Mouse (Mus musculus): Measurements from ENCODE around the gene Atp6v1e2. TPM values are rescaled to one million over a fixed set of nuclear protein-coding genes. Genes with fewer than 3 reads are reported as not detected.

Gene Atp6v1e2
- not detected for total RNA-seq (2022)

- no peak for DNase-seq (ENCODE audit: low spot score)
These were observed at the start of gene Atp6v1e2 for GRCm38 (mm10) chr17:86947840-86948796. Gene Atp6v1e2 (minus strand): TSS chr17:86947897.

- DNase-seq (ENCODE audit: low spot score): no peak
These were observed 49.6 kb upstream of the Atp6v1e2 start for GRCm38 (mm10) chr17:86997323-86997722.

- DNase-seq (ENCODE audit: low spot score): no peak
These were observed 43.6 kb upstream of the Atp6v1e2 start for GRCm38 (mm10) chr17:86991306-86991705.

GRCm38 (mm10) chr17:86988601-86989184 is 41.0 kb upstream of the Atp6v1e2 start:
- peak; percentile 29 for DNase-seq (ENCODE audit: low spot score)

- no peak for DNase-seq (ENCODE audit: low spot score)
These were observed 40.5 kb upstream of the Atp6v1e2 start for GRCm38 (mm10) chr17:86988161-86988560.

GRCm38 (mm10) chr17:86986449-86987138 is 38.9 kb upstream of the Atp6v1e2 start:
- DNase-seq (ENCODE audit: low spot score): no peak

- DNase-seq (ENCODE audit: low spot score): no peak
These were observed 34.8 kb upstream of the Atp6v1e2 start for GRCm38 (mm10) chr17:86982497-86982896.

- DNase-seq (ENCODE audit: low spot score): no peak
These were observed 34.0 kb upstream of the Atp6v1e2 start for GRCm38 (mm10) chr17:86981701-86982100.

GRCm38 (mm10) chr17:86981205-86981604 is 33.5 kb upstream of the Atp6v1e2 start:
- DNase-seq (ENCODE audit: low spot score): no peak

- no peak for DNase-seq (ENCODE audit: low spot score)
These were observed 30.8 kb upstream of the Atp6v1e2 start for GRCm38 (mm10) chr17:86978496-86978895.

- DNase-seq (ENCODE audit: low spot score): no peak
These were observed 28.7 kb upstream of the Atp6v1e2 start for GRCm38 (mm10) chr17:86976387-86976786.

- DNase-seq (ENCODE audit: low spot score): no peak
These were observed 25.4 kb upstream of the Atp6v1e2 start for GRCm38 (mm10) chr17:86973097-86973496.

GRCm38 (mm10) chr17:86971860-86972259 is 24.2 kb upstream of the Atp6v1e2 start:
- no peak for DNase-seq (ENCODE audit: low spot score)

GRCm38 (mm10) chr17:86971036-86971435 is 23.3 kb upstream of the Atp6v1e2 start:
- no peak for DNase-seq (ENCODE audit: low spot score)

GRCm38 (mm10) chr17:86970026-86970750 is 22.5 kb upstream of the Atp6v1e2 start:
- no peak for DNase-seq (ENCODE audit: low spot score)

GRCm38 (mm10) chr17:86969582-86969981 is 21.9 kb upstream of the Atp6v1e2 start:
- no peak for DNase-seq (ENCODE audit: low spot score)

GRCm38 (mm10) chr17:86968581-86968980 is 20.9 kb upstream of the Atp6v1e2 start:
- DNase-seq (ENCODE audit: low spot score): no peak

GRCm38 (mm10) chr17:86967536-86968525 is 20.1 kb upstream of the Atp6v1e2 start:
- DNase-seq (ENCODE audit: low spot score): no peak

- DNase-seq (ENCODE audit: low spot score): no peak
These were observed 19.4 kb upstream of the Atp6v1e2 start for GRCm38 (mm10) chr17:86967048-86967447.

GRCm38 (mm10) chr17:86966040-86966439 is 18.3 kb upstream of the Atp6v1e2 start:
- DNase-seq (ENCODE audit: low spot score): no peak

All from heart, adult 8-10 months (tissue).